ENCODE assay signal across 33 mouse cellular contexts in the genomic region with DNA sequence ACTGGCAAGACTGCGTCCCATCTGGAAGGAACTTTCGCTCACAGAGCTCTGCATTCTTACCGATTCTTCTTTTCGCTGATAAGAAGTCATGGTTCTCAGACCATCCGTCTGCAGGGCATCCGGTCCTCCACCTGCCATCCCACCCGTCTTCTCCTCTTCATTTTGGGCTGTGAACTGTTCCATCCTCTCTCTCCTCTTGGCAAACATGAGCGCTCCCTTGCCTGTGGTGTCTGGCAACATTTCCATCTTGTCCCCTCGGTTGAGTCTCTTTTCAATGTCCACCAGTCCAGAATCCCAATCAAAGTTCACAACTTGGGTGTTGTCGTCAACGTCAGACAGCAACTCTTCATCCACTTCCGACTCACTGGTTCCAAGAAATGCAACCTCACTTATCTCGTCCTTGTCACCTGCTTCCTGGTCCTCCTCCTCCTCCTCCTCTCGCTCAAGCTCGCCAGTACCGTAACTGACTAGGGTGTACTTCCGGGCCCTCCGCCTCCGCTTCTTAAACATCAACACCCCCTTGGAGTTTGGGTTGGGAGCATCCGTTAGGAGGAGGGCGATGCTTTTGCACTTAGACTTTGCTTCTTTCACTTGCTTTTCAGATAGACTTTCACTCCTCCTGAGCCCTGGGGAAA.
DNase-seq lines count a peak whose midpoint lies in the region; ATAC-seq and TF ChIP-seq lines count a peak whose summit lies in the region.
"Had no signal": no experiment of that assay in that cellular context is flagged by ENCODE, and none has a peak within 500 bp of the region (broad histone marks: within the 10 kb centered on the region; RNA-seq: fewer than 3 reads in every experiment).

No protein-coding gene starts in this region.

- no peak overlapping the region for H3K4me3 ChIP-seq in liver, embryonic 11.5 days (ENCODE audit: low read depth, low read length)
- H3K4me3 ChIP-seq in ES-E14 (ENCODE audit: insufficient read depth in 1 of 2, low read depth in 1 of 2, low read length in 2 of 2, poor library complexity in 1 of 2, severe bottlenecking in 1 of 2): peak overlapping the region; percentile 6 to 49; a peak in 3 of 4 replicates
- H3K4me3 ChIP-seq: embryonic facial prominence, embryonic 10.5 days; embryonic facial prominence, embryonic 15.5 days; forebrain, embryonic 13.5 days; heart, embryonic 13.5 days; kidney, embryonic 15.5 days; limb, embryonic 12.5 days; liver, embryonic 15.5 days; lung, embryonic 15.5 days; midbrain, embryonic 12.5 days; myocyte; neural tube, embryonic 12.5 days had no signal

- 0 out of 2 replicates have a peak, but pooled peaks cover 2% of the 10 kb centered on the region for H3K36me3 ChIP-seq in liver, embryonic 11.5 days (ENCODE audit: control insufficient read depth, insufficient read depth, low read length)
- H3K36me3 ChIP-seq in ES-E14 (ENCODE audit: control insufficient read depth, insufficient read depth, low read length, poor library complexity, severe bottlenecking): no peaks in the 10 kb centered on the region
- H3K36me3 ChIP-seq: liver, embryonic 15.5 days; lung, embryonic 15.5 days; midbrain, embryonic 12.5 days; neural tube, embryonic 12.5 days had no signal

- no peak for DNase-seq in liver, embryonic 11.5 days (ENCODE audit: low spot score)
- DNase-seq in liver: no peak
- DNase-seq in ES-E14 (ENCODE audit: low read depth, low spot score): no peak
- DNase-seq in spleen, adult 12 weeks (ENCODE audit: low spot score): no peak
- no peak for DNase-seq in thymus, postnatal 0 days (ENCODE audit: low spot score)
- no peak for DNase-seq in thymus, postnatal 10 days (ENCODE audit: low spot score in 2 of 2)
- DNase-seq: adrenal gland, adult 2 months; adrenal gland, postnatal 36 days; cerebellum, adult 18-20 months; cerebellum, postnatal 10 days; gastrocnemius, postnatal 14 days; heart, adult 18-20 months; heart, postnatal 10 days; kidney, adult 18-20 months; kidney, postnatal 25 days; right cerebral cortex, adult 18-20 months; right cerebral cortex, postnatal 4 days; thymus, postnatal 4 days had no signal

- no peaks in the 10 kb centered on the region for H3K9me3 ChIP-seq in liver, embryonic 11.5 days (ENCODE audit: control insufficient read depth, low read length)
- H3K9me3 ChIP-seq in ES-E14 (ENCODE audit: control insufficient read depth, insufficient read depth, low read depth, low read length): no peaks in the 10 kb centered on the region
- H3K9me3 ChIP-seq: embryonic facial prominence, embryonic 15.5 days; forebrain, embryonic 13.5 days; heart, embryonic 13.5 days; kidney, embryonic 15.5 days; limb, embryonic 12.5 days; liver, embryonic 15.5 days; lung, embryonic 15.5 days; midbrain, embryonic 12.5 days; neural tube, embryonic 12.5 days had no signal

- 63% methylated on average over 21 of the region's 21 CpGs for WGBS in liver, embryonic 11.5 days

- no peaks in the 10 kb centered on the region for H3K27me3 ChIP-seq in liver, embryonic 11.5 days (replicated peaks; ENCODE audit: control insufficient read depth, insufficient read depth, low read length)
- H3K27me3 ChIP-seq: embryonic facial prominence, embryonic 15.5 days; forebrain, embryonic 13.5 days; heart, embryonic 13.5 days; kidney, embryonic 15.5 days; limb, embryonic 12.5 days; liver, embryonic 15.5 days; lung, embryonic 15.5 days; midbrain, embryonic 12.5 days; neural tube, embryonic 12.5 days had no signal

- peaks cover 6% of the 10 kb centered on the region; the same call in 1 of the 2 replicates for H3K4me1 ChIP-seq in liver, embryonic 11.5 days (replicated peaks; ENCODE audit: control insufficient read depth, insufficient read depth, low read length)
- peaks cover 3 to 7% of the 10 kb centered on the region in 2 experiments; a peak in 2 of 4 replicates for H3K4me1 ChIP-seq in ES-E14 (ENCODE audit: control insufficient read depth in 2 of 2, insufficient read depth in 2 of 2, low read length in 2 of 2, poor library complexity in 1 of 2)
- H3K4me1 ChIP-seq: liver, embryonic 15.5 days; midbrain, embryonic 12.5 days; neural tube, embryonic 12.5 days had no signal

- peak overlapping the region; percentile 32 for H3K4me2 ChIP-seq in liver, embryonic 11.5 days
- H3K4me2 ChIP-seq: embryonic facial prominence, embryonic 15.5 days; forebrain, embryonic 13.5 days; heart, embryonic 13.5 days; kidney, embryonic 15.5 days; limb, embryonic 12.5 days; liver, embryonic 15.5 days; lung, embryonic 15.5 days; midbrain, embryonic 12.5 days; neural tube, embryonic 12.5 days had no signal

- ATAC-seq in liver, embryonic 11.5 days (replicated peaks; ENCODE audit: low FRiP score): peak; percentile 70
- 0 out of 2 replicates have a peak, but pooled peaks have one; percentile 26 for ATAC-seq in common myeloid progenitor, adult 5-6 weeks (replicated peaks; ENCODE audit: low read depth, poor library complexity, severe bottlenecking)
- ATAC-seq: activated CD4-positive, CD25-positive, alpha-beta regulatory T cell, adult 4 months; CD4-positive, CD25-positive, alpha-beta regulatory T cell, adult 4 months; forebrain, embryonic 13.5 days; hindbrain, embryonic 16.5 days had no signal

- no peak overlapping the region for H3K9ac ChIP-seq in liver, embryonic 11.5 days (ENCODE audit: low read depth, low read length)
- no peak overlapping the region for H3K9ac ChIP-seq in ES-E14 (ENCODE audit: insufficient read depth, low read depth, low read length, poor library complexity, severe bottlenecking)
- H3K9ac ChIP-seq: embryonic facial prominence, embryonic 15.5 days; forebrain, embryonic 13.5 days; heart, embryonic 13.5 days; kidney, embryonic 15.5 days; limb, embryonic 12.5 days; liver, embryonic 15.5 days; lung, embryonic 15.5 days; midbrain, embryonic 12.5 days; neural tube, embryonic 12.5 days had no signal

- no peak overlapping the region for H3K27ac ChIP-seq in liver, embryonic 11.5 days (ENCODE audit: low read depth, low read length)
- no peak overlapping the region for H3K27ac ChIP-seq in ES-E14 (ENCODE audit: insufficient read depth, low read depth, low read length, poor library complexity, severe bottlenecking)
- H3K27ac ChIP-seq: embryonic facial prominence, embryonic 10.5 days; embryonic facial prominence, embryonic 15.5 days; forebrain, embryonic 13.5 days; kidney, embryonic 15.5 days; limb, embryonic 12.5 days; liver, embryonic 15.5 days; lung, embryonic 15.5 days; midbrain, embryonic 12.5 days; neural tube, embryonic 12.5 days had no signal

- in situ Hi-C loops in ES-E14 (cut with MboI; ENCODE audit: low sequenced_read_pairs in 2 of 2, unreplicated experiment in 2 of 2): no loop called here

TF ChIP-seq in ES-E14, 5 proteins besides CTCF, POLR2A, EP300 and RAD21:
- TF ChIP-seq ZNF384 (IDR thresholded peaks at IDR 0.05; ENCODE audit: low read depth, low read length): no peak
- no peak for TF ChIP-seq ZC3H11A (IDR thresholded peaks at IDR 0.05; ENCODE audit: borderline replicate concordance, low read depth, low read length)
- no peak for TF ChIP-seq CHD2 (IDR thresholded peaks at IDR 0.05; ENCODE audit: low read depth, low read length)
- TF ChIP-seq HCFC1 (IDR thresholded peaks at IDR 0.05; ENCODE audit: borderline replicate concordance, insufficient read depth, low read length): no peak
